Mouse (Mus musculus) limb, embryonic 11.5 days (tissue): ENCODE results near the gene AA467197. TPM values are rescaled to one million over a fixed set of nuclear protein-coding genes. Genes with fewer than 3 reads are reported as not detected.

Source experiments
- ATAC-seq: fragments of 200-750 bp; cut with Nextera tagmentation; 2 replicates; pipeline ENCODE4 v1.8.0; 2017; ENCODE audit warnings: low read depth; ENCODE audit not compliant: insufficient number of reproducible peaks, low FRiP score, low TSS enrichment
- DNase-seq: peaks from one replicate; pipeline ENCODE4 v3.0.0-alpha.2; 2015; ENCODE audit warnings: low spot score
- H3K27ac ChIP-seq: fragments of 300-500 bp; sonication (generic); replicated peaks from 2 replicates; pipeline ENCODE4 v1.5.1; 2014; ENCODE audit warnings: low read depth, mild to moderate bottlenecking, low read length
- H3K27me3 ChIP-seq: fragments of 300-500 bp; sonication (generic); 2 replicates; pipeline ENCODE4 v1.6.1; 2014; ENCODE audit warnings: mild to moderate bottlenecking, low read length, mixed read lengths; ENCODE audit not compliant: control insufficient read depth, insufficient read depth
- H3K36me3 ChIP-seq: fragments of 300-500 bp; sonication (generic); 2 replicates; pipeline ENCODE4 v1.6.1; 2014; ENCODE audit warnings: mild to moderate bottlenecking, low read length, moderate library complexity, mixed read lengths; ENCODE audit not compliant: control insufficient read depth, insufficient read depth
- H3K4me1 ChIP-seq: fragments of 300-500 bp; sonication (generic); 2 replicates; pipeline ENCODE4 v1.6.1; 2014; ENCODE audit warnings: low read length, mixed read lengths; ENCODE audit not compliant: control insufficient read depth, insufficient read depth
- H3K4me2 ChIP-seq: fragments of 300-500 bp; sonication (generic); 2 replicates; pipeline ENCODE4 v1.6.1; 2014; ENCODE audit warnings: low read depth, mild to moderate bottlenecking, moderate library complexity; ENCODE audit not compliant: severe bottlenecking
- H3K4me3 ChIP-seq: fragments of 300-500 bp; sonication (generic); 2 replicates; pipeline ENCODE4 v1.5.1; 2014; ENCODE audit warnings: low read depth, low read length
- H3K9ac ChIP-seq: fragments of 300-500 bp; sonication (generic); 2 replicates; pipeline ENCODE4 v1.6.1; 2014; ENCODE audit warnings: mild to moderate bottlenecking, low read length
- H3K9me3 ChIP-seq: fragments of 300-500 bp; sonication (generic); 2 replicates; pipeline ENCODE4 v1.6.1; 2016; ENCODE audit warnings: low read length; ENCODE audit not compliant: control insufficient read depth
- WGBS: fragments of 180-500 bp; shearing (Covaris S2); extraction: QIAGEN DNeasy Blood & Tissue Kit; methylation state at CpG from one replicate; pipeline ENCODE4 v1.1.7; 2014; 5-methylcytosine and 5-hydroxymethylcytosine counted together
- polyA plus RNA-seq: library from polyadenylated mRNA; unstranded; fragments of >200 nt; fragmentation: Nextera tagmentation; extraction: Ambion mirVana; gene quantifications from 2 replicates; pipeline ENCODE4 v1.2.1, GENCODE M21; 2014

AA467197 gene
- polyA plus RNA-seq, 1 experiment from 2014 or later = 0.48 TPM

DNA sequence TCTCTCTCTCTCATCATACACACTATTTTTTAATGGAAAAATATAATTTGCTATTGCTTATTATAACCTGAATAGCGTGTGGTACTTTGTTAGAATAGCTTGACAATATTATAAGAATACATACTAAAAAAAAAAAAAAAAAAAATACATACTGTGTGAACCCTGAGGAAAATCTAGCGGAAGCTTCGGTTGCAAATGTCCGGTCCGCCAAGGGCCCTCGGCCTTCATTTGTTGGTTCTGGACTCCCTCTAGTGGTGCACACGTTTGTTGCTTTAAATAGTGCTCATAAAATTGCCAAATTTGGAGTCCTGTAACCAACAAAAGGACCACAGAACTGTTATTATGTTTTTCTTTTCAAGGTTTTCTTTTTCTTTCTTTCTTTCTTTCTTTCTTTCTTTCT, 7.8 kb upstream of the AA467197 start:
- DNase-seq (peak; percentile 82), ATAC-seq (no peak)
- WGBS = 1% methylated on average over 7 of the region's 7 CpGs
- H3K36me3 ChIP-seq = peaks cover 2% of the 10 kb centered on the region; the same call in 1 of the 2 replicates
- H3K27me3 ChIP-seq = no peaks in the 10 kb centered on the region
- H3K4me2 ChIP-seq = no peak overlapping the region
- no peak overlapping the region for H3K27ac ChIP-seq
- no peaks in the 10 kb centered on the region for H3K9me3 ChIP-seq
- H3K9ac ChIP-seq = no peak overlapping the region
- no peak overlapping the region for H3K4me3 ChIP-seq
- H3K4me1 ChIP-seq = peaks cover 3% of the 10 kb centered on the region; the same call in 1 of the 2 replicates

DNA sequence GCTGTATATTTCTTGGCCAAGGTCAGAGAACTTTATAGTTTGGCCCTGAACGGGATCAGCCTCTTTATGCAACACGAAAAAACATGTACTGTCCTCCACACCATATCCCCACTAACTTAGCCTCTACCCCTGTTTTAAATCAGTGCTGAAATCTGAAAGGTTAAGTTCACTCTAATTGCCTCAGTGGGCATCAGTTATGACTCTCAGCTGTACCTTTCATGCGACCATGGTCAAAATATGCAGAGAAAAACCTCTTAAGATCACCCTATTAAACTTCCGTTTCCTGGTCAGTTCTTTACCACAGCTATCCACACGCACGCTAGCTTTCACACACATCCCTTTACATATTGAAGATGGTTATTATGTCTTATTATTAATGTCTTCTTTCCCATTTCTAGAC, 6.9 kb upstream of the AA467197 start:
- peaks cover 2% of the 10 kb centered on the region; the same call in 1 of the 2 replicates for H3K36me3 ChIP-seq
- ATAC-seq (no peak), DNase-seq (no peak)
- peaks cover 3% of the 10 kb centered on the region; the same call in 1 of the 2 replicates for H3K4me1 ChIP-seq
- H3K27me3 ChIP-seq = no peaks in the 10 kb centered on the region
- H3K4me3 ChIP-seq = peak overlapping the region; percentile 99; the same call in 1 of the 2 replicates
- peak overlapping the region; percentile 93 for H3K4me2 ChIP-seq
- 67% methylated on average over 6 of the region's 6 CpGs for WGBS
- H3K9ac ChIP-seq = no peak overlapping the region
- H3K9me3 ChIP-seq = no peaks in the 10 kb centered on the region
- H3K27ac ChIP-seq = no peak overlapping the region

DNA sequence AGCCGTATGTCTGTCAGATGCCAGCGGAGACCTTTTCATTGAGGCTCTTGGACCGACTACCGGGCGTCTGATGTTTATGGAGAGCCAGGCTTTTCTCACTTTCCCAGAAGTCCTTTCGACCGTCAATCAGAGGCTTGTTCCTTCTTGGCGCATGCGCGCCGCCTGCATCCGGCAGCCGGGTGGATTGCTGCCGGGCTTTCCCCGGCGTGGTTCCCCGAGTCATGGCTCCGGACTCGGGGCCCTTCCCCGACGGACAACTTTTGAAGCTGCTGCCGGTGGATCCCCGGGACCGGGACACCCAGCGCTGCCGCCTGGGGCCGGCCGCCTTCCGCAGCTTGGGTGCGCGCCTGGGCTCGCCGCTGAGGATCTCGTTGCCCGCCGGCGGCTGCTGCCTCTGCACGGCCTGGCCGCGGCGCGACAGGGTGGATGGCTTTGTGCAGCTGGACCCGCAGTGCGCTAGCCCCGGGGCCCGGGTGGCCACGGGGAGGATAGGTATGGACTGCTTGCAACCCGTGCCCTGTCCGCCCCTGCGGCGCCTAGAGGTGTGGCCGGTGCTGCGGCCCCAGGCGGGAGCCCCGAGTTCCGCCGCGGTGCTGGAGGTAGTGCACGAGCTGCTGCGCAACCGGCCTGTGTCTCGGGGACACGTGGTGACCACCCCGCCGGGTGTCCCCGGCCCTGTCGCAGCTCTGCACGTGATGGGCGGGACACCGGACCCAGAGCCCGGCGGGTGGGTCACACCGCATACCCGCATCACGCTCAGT, 6.1 kb upstream of the AA467197 start:
- under 1% methylated on average over 74 of the region's 75 CpGs for whole genome bisulfite sequencing
- ATAC-seq (peak; percentile 76), DNase-seq (peak; percentile 84)
- H3K9me3 ChIP-seq = no peaks in the 10 kb centered on the region
- peaks cover 2% of the 10 kb centered on the region; the same call in 1 of the 2 replicates for H3K36me3 ChIP-seq
- H3K4me2 ChIP-seq = peak overlapping the region; percentile 93
- peaks cover 3% of the 10 kb centered on the region; the same call in 1 of the 2 replicates for H3K4me1 ChIP-seq
- H3K4me3 ChIP-seq = peak overlapping the region; percentile 99
- peak overlapping the region; percentile 95 for H3K9ac ChIP-seq
- H3K27me3 ChIP-seq = no peaks in the 10 kb centered on the region
- H3K27ac ChIP-seq = peak overlapping the region; percentile 68; the same call in 1 of the 2 replicates

DNA sequence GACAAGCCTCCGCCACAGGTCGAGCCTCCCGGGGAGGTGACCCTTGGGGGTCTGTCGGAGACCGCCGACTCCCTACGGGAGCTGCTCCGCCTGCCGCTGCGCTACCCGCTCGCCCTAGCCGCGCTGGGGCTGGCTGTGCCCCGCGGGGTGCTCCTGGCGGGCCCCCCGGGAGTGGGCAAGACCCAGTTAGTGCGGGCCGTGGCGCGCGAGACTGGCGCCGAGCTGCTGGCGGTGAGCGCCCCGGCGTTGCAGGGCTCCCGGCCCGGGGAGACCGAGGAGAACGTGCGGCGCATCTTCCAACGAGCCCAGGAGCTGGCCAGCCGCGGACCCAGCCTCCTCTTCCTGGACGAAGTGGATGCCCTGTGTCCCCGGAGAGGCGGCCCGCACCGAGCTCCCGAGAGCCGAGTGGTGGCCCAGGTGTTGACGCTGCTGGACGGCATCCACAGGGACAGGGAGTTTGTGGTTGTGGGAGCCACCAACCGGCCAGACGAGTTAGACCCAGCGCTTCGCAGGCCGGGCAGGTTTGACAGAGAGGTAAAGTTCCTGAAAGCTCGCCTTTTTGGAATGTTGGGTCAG, 5.5 kb upstream of the AA467197 start:
- WGBS = 0% methylated on average over 52 of the region's 53 CpGs
- H3K27me3 ChIP-seq = no peaks in the 10 kb centered on the region
- H3K4me2 ChIP-seq = peak overlapping the region; percentile 93
- no peak overlapping the region for H3K27ac ChIP-seq
- peaks cover 2% of the 10 kb centered on the region; the same call in 1 of the 2 replicates for H3K36me3 ChIP-seq
- DNase-seq = peak; percentile 68
- peaks cover 3% of the 10 kb centered on the region; the same call in 1 of the 2 replicates for H3K4me1 ChIP-seq
- peak overlapping the region; percentile 95 for H3K9ac ChIP-seq
- H3K9me3 ChIP-seq = no peaks in the 10 kb centered on the region
- peak overlapping the region; percentile 99 for H3K4me3 ChIP-seq
- peak; percentile 44 for ATAC-seq

DNA sequence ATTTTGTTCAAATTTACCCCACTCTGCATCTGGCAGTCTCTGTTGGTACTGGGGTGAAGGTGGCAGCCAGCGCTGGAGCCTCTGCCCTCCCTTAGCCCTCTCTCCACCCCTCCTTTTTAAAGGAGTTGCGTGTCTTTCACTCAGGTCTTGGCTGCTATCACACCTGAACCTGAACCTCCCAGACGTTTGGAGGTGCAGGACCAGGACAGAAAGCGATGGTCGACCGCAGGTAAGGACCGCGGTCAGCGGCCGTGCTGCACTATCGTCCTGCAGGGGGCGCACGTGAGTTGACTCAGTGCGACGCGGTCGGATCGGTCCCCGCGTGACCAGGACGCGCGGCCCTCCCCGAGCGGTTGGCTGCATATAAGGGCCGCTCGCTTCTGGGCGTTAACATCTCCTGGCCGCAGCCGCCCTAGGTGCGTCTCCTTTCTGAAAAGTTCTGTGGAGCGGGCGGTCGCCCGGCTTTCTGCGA, 776 bp downstream of the AA467197 start:
- Histone ChIP-seq H3K4me1 (no peaks in the 10 kb centered on the region), H3K4me2 (peak overlapping the region; percentile 66), H3K27me3 (no peaks in the 10 kb centered on the region; the same call in 1 of the 2 replicates), H3K9me3 (no peaks in the 10 kb centered on the region), H3K27ac (no peak overlapping the region), H3K36me3 (peaks cover 2% of the 10 kb centered on the region; the same call in 1 of the 2 replicates), H3K4me3 (peak overlapping the region; percentile 23), H3K9ac (no peak overlapping the region)
- peak; percentile 86 for DNase-seq
- WGBS = 2% methylated on average over 36 of the region's 36 CpGs
- peak; percentile 77 for ATAC-seq

DNA sequence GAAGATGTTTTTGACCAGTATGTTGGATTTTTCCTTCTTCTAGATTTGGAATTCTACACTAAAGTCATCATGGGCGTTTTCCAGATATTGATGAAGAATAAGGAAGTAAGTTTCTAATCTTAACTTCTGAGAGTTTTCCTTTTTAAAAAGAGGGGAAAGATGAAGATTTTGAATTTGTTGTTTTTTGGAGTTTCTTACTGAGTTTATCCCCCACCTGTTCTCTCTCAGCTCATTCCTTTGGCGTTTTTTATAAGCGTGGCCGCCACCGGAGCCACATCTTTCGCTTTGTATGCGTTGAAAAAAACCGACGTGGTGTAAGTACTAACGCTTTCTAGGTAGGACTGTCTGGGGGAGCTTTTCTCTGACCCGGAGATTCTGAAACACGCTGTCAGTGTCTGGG, 1.2 kb downstream of the AA467197 start:
- Histone ChIP-seq H3K4me3 (peak overlapping the region; percentile 23), H3K36me3 (peaks cover 2% of the 10 kb centered on the region; the same call in 1 of the 2 replicates), H3K9ac (no peak overlapping the region), H3K9me3 (no peaks in the 10 kb centered on the region), H3K27ac (no peak overlapping the region), H3K4me2 (peak overlapping the region; percentile 66), H3K4me1 (no peaks in the 10 kb centered on the region), H3K27me3 (no peaks in the 10 kb centered on the region; the same call in 1 of the 2 replicates)
- 36% methylated on average over 12 of the region's 12 CpGs for WGBS
- DNase-seq (no peak), ATAC-seq (no peak)

DNA sequence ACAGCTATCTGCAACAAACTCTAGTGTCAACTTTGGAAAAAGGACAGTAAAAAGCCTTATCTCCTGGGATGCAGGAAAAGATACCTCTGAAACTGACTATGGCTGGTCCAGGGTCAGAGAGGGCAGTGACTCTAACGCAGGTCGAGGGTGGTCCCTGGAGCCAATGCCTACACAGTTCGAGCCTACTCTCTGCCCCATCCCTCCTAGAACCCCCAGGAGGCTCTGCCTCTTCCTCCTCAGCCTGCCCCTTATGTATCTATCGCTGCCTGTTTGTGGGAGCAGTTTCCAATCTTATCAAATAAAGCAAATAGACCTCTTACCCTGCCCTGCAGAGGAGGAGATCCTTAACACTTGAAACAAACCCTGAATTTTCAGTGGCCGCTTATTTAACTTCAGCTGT, 1.9 kb downstream of the AA467197 start:
- no peak for ATAC-seq
- no peaks in the 10 kb centered on the region; the same call in 1 of the 2 replicates for H3K27me3 ChIP-seq
- no peak overlapping the region for H3K27ac ChIP-seq
- no peaks in the 10 kb centered on the region for H3K9me3 ChIP-seq
- 48% methylated on average over 5 of the region's 5 CpGs for WGBS
- no peaks in the 10 kb centered on the region for H3K4me1 ChIP-seq
- no peak overlapping the region for H3K4me2 ChIP-seq
- H3K4me3 ChIP-seq = no peak overlapping the region
- peaks cover 2% of the 10 kb centered on the region; the same call in 1 of the 2 replicates for H3K36me3 ChIP-seq
- DNase-seq = no peak
- no peak overlapping the region for H3K9ac ChIP-seq
